Mouse (Mus musculus): ENCODE measurements around the gene Zyg11b.

Zyg11b gene

GRCm38 (mm10) chr4:108192821-108193323, 108.0 kb downstream of the Zyg11b start:
- DNase-seq (ENCODE audit: low spot score): no peak

- DNase-seq (ENCODE audit: low spot score): no peak
Observed at GRCm38 (mm10) chr4:108182278-108182677, 118.6 kb downstream of the Zyg11b start.

Data from left cerebral cortex, adult 11 months (tissue).